Mouse (Mus musculus) liver, embryonic 15.5 days (tissue): ENCODE measurements around the gene Mospd3. TPM values are rescaled to one million over a fixed set of nuclear protein-coding genes. Genes with fewer than 3 reads are reported as not detected.

ENCODE experiments used
- ATAC-seq: fragments of 200-750 bp; cut with Nextera tagmentation; 2 replicates; pipeline ENCODE4 v1.8.0; 2017; ENCODE audit warnings: moderate number of reproducible peaks, mild to moderate bottlenecking, moderate library complexity; ENCODE audit not compliant: insufficient read depth
- H3K27ac ChIP-seq: fragments of 300-500 bp; sonication (generic); replicated peaks from 2 replicates; pipeline ENCODE4 v1.5.1; 2015; ENCODE audit warnings: mild to moderate bottlenecking, inconsistent platforms
- H3K27me3 ChIP-seq: fragments of 300-500 bp; sonication (generic); 2 replicates; pipeline ENCODE4 v1.6.1; 2015; ENCODE audit warnings: mild to moderate bottlenecking, inconsistent platforms
- H3K36me3 ChIP-seq: fragments of 300-500 bp; sonication (generic); replicated peaks from 2 replicates; pipeline ENCODE4 v1.6.1; 2015; ENCODE audit warnings: moderate library complexity, mild to moderate bottlenecking, inconsistent platforms
- H3K4me1 ChIP-seq: fragments of 300-500 bp; sonication (generic); replicated peaks from 2 replicates; pipeline ENCODE4 v1.6.1; 2015; ENCODE audit warnings: inconsistent platforms
- H3K4me2 ChIP-seq: fragments of 300-500 bp; sonication (generic); 2 replicates; pipeline ENCODE4 v1.6.1; 2015; ENCODE audit warnings: moderate library complexity, mild to moderate bottlenecking, inconsistent platforms
- H3K4me3 ChIP-seq: fragments of 300-500 bp; sonication (generic); replicated peaks from 2 replicates; pipeline ENCODE4 v1.5.1; 2015; ENCODE audit warnings: mild to moderate bottlenecking, inconsistent platforms
- H3K9ac ChIP-seq: fragments of 300-500 bp; sonication (generic); 2 replicates; pipeline ENCODE4 v1.6.1; 2015; ENCODE audit warnings: moderate library complexity, mild to moderate bottlenecking, inconsistent platforms
- H3K9me3 ChIP-seq: fragments of 300-500 bp; sonication (generic); replicated peaks from 2 replicates; pipeline ENCODE4 v1.6.1; 2016; ENCODE audit warnings: inconsistent platforms
- WGBS: fragments of 180-500 bp; shearing (Covaris S2); methylation state at CpG from one replicate; pipeline ENCODE4 v1.1.7; 2015; ENCODE audit warnings: mixed read lengths; ENCODE audit not compliant: insufficient replicate concordance; 5-methylcytosine and 5-hydroxymethylcytosine counted together
- polyA plus RNA-seq: library from polyadenylated mRNA; unstranded; fragments of >200 nt; fragmentation: Nextera tagmentation; extraction: Ambion mirVana; gene quantifications from 2 replicates; pipeline ENCODE4 v1.2.1, GENCODE M21; 2015

Gene Mospd3
- polyA plus RNA-seq, 1 experiment from 2014 or later, result 29.7 TPM

GRCm38 (mm10) chr5:137570691-137571586, 29.9 kb downstream of the Mospd3 start:
- 7% methylated on average over 17 of the region's 17 CpGs for WGBS
- peak overlapping the region; percentile 88 for H3K27ac ChIP-seq
- no peaks in the 10 kb centered on the region for H3K9me3 ChIP-seq
- H3K4me1 ChIP-seq, result peaks cover 61% of the 10 kb centered on the region
- ATAC-seq, result peak; percentile 93
- H3K4me3 ChIP-seq, result peak overlapping the region; percentile 69
- peak overlapping the region; percentile 89 for H3K4me2 ChIP-seq
- peaks cover 28% of the 10 kb centered on the region for H3K36me3 ChIP-seq
- peak overlapping the region; percentile 70 for H3K9ac ChIP-seq
- peaks cover 9% of the 10 kb centered on the region; the same call in 1 of the 2 replicates for H3K27me3 ChIP-seq

GRCm38 (mm10) chr5:137570181-137570580, 30.7 kb downstream of the Mospd3 start:
- Histone ChIP-seq H3K9me3 (no peaks in the 10 kb centered on the region), H3K4me2 (peak overlapping the region; percentile 89), H3K36me3 (peaks cover 27% of the 10 kb centered on the region), H3K27ac (peak overlapping the region; percentile 88), H3K9ac (peak overlapping the region; percentile 70), H3K4me3 (peak overlapping the region; percentile 69), H3K4me1 (peaks cover 61% of the 10 kb centered on the region), H3K27me3 (peaks cover 9% of the 10 kb centered on the region; the same call in 1 of the 2 replicates)
- ATAC-seq, result no peak
- 1% methylated on average over 7 of the region's 7 CpGs for WGBS

- peaks cover 58% of the 10 kb centered on the region for H3K4me1 ChIP-seq
- H3K36me3 ChIP-seq, result peaks cover 22% of the 10 kb centered on the region
- H3K27ac ChIP-seq, result peak within 1 kb of the TSS; percentile 88
- peak within 1 kb of the TSS; percentile 70 for H3K9ac ChIP-seq
- no peaks in the 10 kb centered on the region for H3K9me3 ChIP-seq
- H3K4me2 ChIP-seq, result peak within 1 kb of the TSS; percentile 89
- peaks cover 9% of the 10 kb centered on the region; the same call in 1 of the 2 replicates for H3K27me3 ChIP-seq
- 6% methylated on average over 9 of the region's 9 CpGs for WGBS
- peak; percentile 77 for ATAC-seq
- H3K4me3 ChIP-seq, result peak within 1 kb of the TSS; percentile 69
Measured at GRCm38 (mm10) chr5:137569665-137570064, 31.2 kb downstream of the Mospd3 start, which contains the start of gene Tfr2. Gene Tfr2, plus strand, starts transcription at chr5:137569840.

DNA sequence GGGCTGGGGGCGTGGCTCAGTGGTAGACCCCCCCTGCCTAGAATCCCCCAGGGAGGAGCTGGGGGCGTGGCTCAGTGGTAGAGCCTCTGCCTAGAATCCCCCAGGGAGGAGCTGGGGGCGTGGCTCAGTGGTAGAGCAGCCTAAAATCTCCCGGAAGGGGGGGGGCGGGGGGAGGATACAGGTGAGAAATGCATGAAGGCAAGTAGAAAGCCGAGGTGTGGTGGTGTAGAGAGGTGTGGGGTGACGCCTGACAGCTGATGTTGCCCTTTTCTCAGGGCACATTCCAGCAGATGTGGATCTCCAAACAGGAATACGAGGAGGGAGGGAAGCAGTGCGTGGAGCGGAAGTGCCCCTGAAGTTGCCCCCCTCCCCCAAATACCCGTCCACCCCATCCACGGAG, 31.8 kb downstream of the Mospd3 start:
- peaks cover 15% of the 10 kb centered on the region for H3K36me3 ChIP-seq
- H3K9ac ChIP-seq, result 0 out of 2 replicates have a peak overlapping the region, but pooled peaks have one; percentile 17
- H3K27me3 ChIP-seq, result peaks cover 9% of the 10 kb centered on the region; the same call in 1 of the 2 replicates
- no peak for ATAC-seq
- 58% methylated on average over 12 of the region's 12 CpGs for WGBS
- no peaks in the 10 kb centered on the region for H3K9me3 ChIP-seq
- H3K4me2 ChIP-seq, result peak overlapping the region; percentile 89
- peak overlapping the region; percentile 69 for H3K4me3 ChIP-seq
- peaks cover 51% of the 10 kb centered on the region for H3K4me1 ChIP-seq
- peak overlapping the region; percentile 88 for H3K27ac ChIP-seq

GRCm38 (mm10) chr5:137568223-137568798, 32.5 kb downstream of the Mospd3 start:
- 77% methylated on average over 8 of the region's 8 CpGs for WGBS
- H3K27ac ChIP-seq, result no peak overlapping the region
- H3K36me3 ChIP-seq, result peaks cover 9% of the 10 kb centered on the region
- peaks cover 9% of the 10 kb centered on the region; the same call in 1 of the 2 replicates for H3K27me3 ChIP-seq
- H3K4me1 ChIP-seq, result peaks cover 49% of the 10 kb centered on the region
- no peak overlapping the region for H3K4me3 ChIP-seq
- H3K4me2 ChIP-seq, result no peak overlapping the region
- no peak for ATAC-seq
- no peak overlapping the region for H3K9ac ChIP-seq
- H3K9me3 ChIP-seq, result no peaks in the 10 kb centered on the region

DNA sequence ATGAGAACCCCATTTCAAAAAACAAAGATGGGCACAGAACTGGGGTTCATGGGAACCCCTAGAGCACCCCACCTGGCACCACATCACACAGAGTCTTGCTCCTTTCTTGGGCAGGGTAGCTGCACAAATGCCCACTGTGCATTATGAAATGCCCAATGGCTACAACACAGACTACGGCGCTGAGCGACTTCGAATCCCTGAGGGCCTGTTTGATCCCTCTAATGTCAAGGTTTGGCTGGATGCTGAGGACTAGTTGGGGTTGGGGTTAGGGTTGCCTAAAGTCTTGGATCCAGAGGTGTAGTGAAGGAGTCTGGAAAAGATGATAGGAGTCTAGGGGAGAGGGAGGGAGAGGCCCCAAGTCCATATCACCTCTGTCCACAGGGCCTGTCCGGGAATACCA, 34.4 kb downstream of the Mospd3 start:
- no peak overlapping the region for H3K4me3 ChIP-seq
- no peaks in the 10 kb centered on the region for H3K36me3 ChIP-seq
- H3K27me3 ChIP-seq, result peaks cover 16% of the 10 kb centered on the region; the same call in 1 of the 2 replicates
- WGBS, result 82% methylated on average over 5 of the region's 5 CpGs
- H3K9me3 ChIP-seq, result no peaks in the 10 kb centered on the region
- no peak overlapping the region for H3K9ac ChIP-seq
- H3K27ac ChIP-seq, result no peak overlapping the region
- H3K4me1 ChIP-seq, result peaks cover 33% of the 10 kb centered on the region
- no peak overlapping the region for H3K4me2 ChIP-seq
- no peak for ATAC-seq

DNA sequence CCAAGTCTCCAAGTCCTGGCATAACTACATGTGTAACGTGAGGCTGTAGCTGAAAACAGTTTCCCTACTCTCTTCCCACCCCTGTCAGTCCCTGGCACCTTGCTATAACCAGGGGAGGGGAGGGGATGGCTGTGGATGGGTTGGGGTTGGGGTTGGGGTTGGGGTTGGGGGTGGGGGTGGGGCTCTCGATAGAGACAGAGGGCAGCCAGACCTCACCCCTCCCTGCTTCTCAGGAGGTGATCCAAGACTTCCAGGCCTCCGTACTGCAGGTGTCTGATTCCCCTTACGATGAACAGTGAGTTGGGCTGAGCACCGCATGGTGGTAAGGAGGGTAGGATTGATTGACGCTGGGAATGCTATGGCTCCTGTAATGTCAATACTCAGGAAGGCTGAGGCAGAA, 35.1 kb downstream of the Mospd3 start:
- Histone ChIP-seq H3K9ac (no peak overlapping the region), H3K36me3 (no peaks in the 10 kb centered on the region), H3K4me2 (no peak overlapping the region), H3K27ac (no peak overlapping the region), H3K4me3 (no peak overlapping the region), H3K27me3 (peaks cover 16% of the 10 kb centered on the region; the same call in 1 of the 2 replicates), H3K4me1 (peaks cover 26% of the 10 kb centered on the region), H3K9me3 (no peaks in the 10 kb centered on the region)
- WGBS, result 62% methylated on average over 6 of the region's 6 CpGs
- ATAC-seq, result no peak

DNA sequence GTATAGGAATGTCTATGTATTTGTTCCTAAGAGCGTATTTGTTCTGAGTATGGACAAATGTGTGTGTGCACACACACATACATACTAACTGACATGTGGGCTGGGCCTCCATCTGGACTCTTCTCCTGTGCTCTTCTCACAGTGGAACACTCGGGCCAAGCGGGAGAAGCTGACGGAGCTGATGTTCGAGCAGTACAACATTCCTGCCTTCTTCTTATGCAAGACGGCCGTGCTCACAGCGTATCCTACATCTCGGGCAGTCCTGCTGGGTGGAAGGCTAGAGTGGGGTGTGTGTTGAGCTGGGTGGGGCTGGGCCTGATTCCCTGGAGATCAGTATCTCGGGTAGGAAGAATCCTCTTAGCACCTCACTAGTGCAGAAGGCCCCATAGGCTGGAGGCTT, 37.9 kb downstream of the Mospd3 start:
- H3K4me1 ChIP-seq, result no peaks in the 10 kb centered on the region; the same call in 1 of the 2 replicates
- no peak overlapping the region for H3K4me3 ChIP-seq
- H3K27ac ChIP-seq, result no peak overlapping the region
- 71% methylated on average over 10 of the region's 10 CpGs for WGBS
- no peak overlapping the region for H3K4me2 ChIP-seq
- peaks cover 36% of the 10 kb centered on the region for H3K27me3 ChIP-seq
- ATAC-seq, result no peak
- H3K9ac ChIP-seq, result no peak overlapping the region
- no peaks in the 10 kb centered on the region for H3K36me3 ChIP-seq
- H3K9me3 ChIP-seq, result no peaks in the 10 kb centered on the region

DNA sequence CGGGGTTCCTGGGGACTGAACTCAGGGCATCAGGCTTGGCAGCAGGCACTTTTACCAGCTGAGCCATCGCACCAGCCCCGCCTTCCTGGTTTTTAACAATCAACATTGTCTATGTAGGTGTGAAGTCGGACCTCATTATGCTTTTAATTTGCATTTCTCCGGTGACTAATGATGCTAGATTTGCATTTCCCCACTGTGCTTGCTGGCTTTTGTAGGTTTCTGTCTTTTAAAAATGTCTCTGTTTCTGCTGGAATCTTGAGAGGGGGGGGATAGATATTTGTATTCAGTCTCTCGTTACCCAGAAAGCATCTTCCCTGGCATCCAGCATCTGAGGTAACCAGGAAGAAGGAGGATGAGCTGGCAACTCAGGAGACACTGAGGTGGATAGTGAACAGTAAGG, 39.3 kb downstream of the Mospd3 start:
- no peak overlapping the region for H3K4me3 ChIP-seq
- H3K4me1 ChIP-seq, result no peaks in the 10 kb centered on the region
- H3K4me2 ChIP-seq, result no peak overlapping the region
- H3K9ac ChIP-seq, result no peak overlapping the region
- no peak for ATAC-seq
- WGBS, result 47% methylated on average over 6 of the region's 6 CpGs
- no peak overlapping the region for H3K27ac ChIP-seq
- no peaks in the 10 kb centered on the region for H3K9me3 ChIP-seq
- no peaks in the 10 kb centered on the region for H3K36me3 ChIP-seq
- H3K27me3 ChIP-seq, result peaks cover 33% of the 10 kb centered on the region

- Histone ChIP-seq H3K36me3 (no peaks in the 10 kb centered on the region), H3K9ac (no peak overlapping the region), H3K27me3 (peaks cover 63% of the 10 kb centered on the region), H3K9me3 (no peaks in the 10 kb centered on the region), H3K4me1 (peaks cover 9% of the 10 kb centered on the region), H3K4me3 (no peak overlapping the region), H3K27ac (no peak overlapping the region), H3K4me2 (peak overlapping the region; percentile 45; the same call in 1 of the 2 replicates)
- 37% methylated on average over 11 of the region's 11 CpGs for WGBS
- ATAC-seq, result no peak
Measured at GRCm38 (mm10) chr5:137553898-137554297, 47.0 kb downstream of the Mospd3 start.

- 1% methylated on average over 37 of the region's 37 CpGs for WGBS
- Histone ChIP-seq H3K9ac (no peak within 1 kb of the TSS), H3K4me2 (peak within 1 kb of the TSS; percentile 45), H3K36me3 (no peaks in the 10 kb centered on the region), H3K4me1 (peaks cover 9% of the 10 kb centered on the region), H3K9me3 (no peaks in the 10 kb centered on the region), H3K4me3 (no peak within 1 kb of the TSS), H3K27me3 (peaks cover 63% of the 10 kb centered on the region), H3K27ac (no peak within 1 kb of the TSS)
- peak; percentile 64 for ATAC-seq
Measured at GRCm38 (mm10) chr5:137553411-137553837, 47.4 kb downstream of the Mospd3 start, which contains the start of gene Actl6b. Gene Actl6b, plus strand, starts transcription at chr5:137553517.
